Mouse (Mus musculus) neural tube, embryonic 13.5 days (tissue): ENCODE measurements around the gene Vegfa. TPM values are rescaled to one million over a fixed set of nuclear protein-coding genes. Genes with fewer than 3 reads are reported as not detected.

Experiments used
- ATAC-seq: fragments of 200-750 bp; cut with Nextera tagmentation; 2 replicates; pipeline ENCODE4 v1.8.0; 2017; ENCODE audit warnings: low read depth, mild to moderate bottlenecking, moderate TSS enrichment, moderate library complexity
- H3K27ac ChIP-seq: fragments of 300-500 bp; sonication (generic); replicated peaks from 2 replicates; pipeline ENCODE4 v1.5.1; 2015; ENCODE audit warnings: moderate library complexity, mild to moderate bottlenecking, inconsistent platforms
- H3K27me3 ChIP-seq: fragments of 300-500 bp; sonication (generic); 2 replicates; pipeline ENCODE4 v1.6.1; 2015; ENCODE audit warnings: mild to moderate bottlenecking, inconsistent platforms
- H3K36me3 ChIP-seq: fragments of 300-500 bp; sonication (generic); 2 replicates; pipeline ENCODE4 v1.6.1; 2015; ENCODE audit warnings: mild to moderate bottlenecking, inconsistent platforms
- H3K4me1 ChIP-seq: fragments of 300-500 bp; sonication (generic); replicated peaks from 2 replicates; pipeline ENCODE4 v1.6.1; 2015; ENCODE audit warnings: inconsistent platforms
- H3K4me2 ChIP-seq: fragments of 300-500 bp; sonication (generic); 2 replicates; pipeline ENCODE4 v1.6.1; 2015; ENCODE audit warnings: inconsistent platforms, mild to moderate bottlenecking, moderate library complexity
- H3K4me3 ChIP-seq: fragments of 300-500 bp; sonication (generic); 2 replicates; pipeline ENCODE4 v1.5.1; 2015; ENCODE audit warnings: mild to moderate bottlenecking, inconsistent platforms
- H3K9ac ChIP-seq: fragments of 300-500 bp; sonication (generic); 2 replicates; pipeline ENCODE4 v1.6.1; 2015; ENCODE audit warnings: moderate library complexity, mild to moderate bottlenecking, inconsistent platforms
- H3K9me3 ChIP-seq: fragments of 300-500 bp; sonication (generic); 2 replicates; pipeline ENCODE4 v1.6.1; 2016; ENCODE audit warnings: inconsistent platforms
- WGBS: fragments of 180-500 bp; shearing (Covaris S2); methylation state at CpG from one replicate; pipeline ENCODE4 v1.1.7; 2015; 5-methylcytosine and 5-hydroxymethylcytosine counted together
- polyA plus RNA-seq: library from polyadenylated mRNA; unstranded; fragments of >200 nt; fragmentation: Nextera tagmentation; extraction: Ambion mirVana; gene quantifications from 2 replicates; pipeline ENCODE4 v1.2.1, GENCODE M21; 2015

Vegfa gene
- polyA plus RNA-seq: 2.6 and 3.0 TPM in 2 replicates

DNA sequence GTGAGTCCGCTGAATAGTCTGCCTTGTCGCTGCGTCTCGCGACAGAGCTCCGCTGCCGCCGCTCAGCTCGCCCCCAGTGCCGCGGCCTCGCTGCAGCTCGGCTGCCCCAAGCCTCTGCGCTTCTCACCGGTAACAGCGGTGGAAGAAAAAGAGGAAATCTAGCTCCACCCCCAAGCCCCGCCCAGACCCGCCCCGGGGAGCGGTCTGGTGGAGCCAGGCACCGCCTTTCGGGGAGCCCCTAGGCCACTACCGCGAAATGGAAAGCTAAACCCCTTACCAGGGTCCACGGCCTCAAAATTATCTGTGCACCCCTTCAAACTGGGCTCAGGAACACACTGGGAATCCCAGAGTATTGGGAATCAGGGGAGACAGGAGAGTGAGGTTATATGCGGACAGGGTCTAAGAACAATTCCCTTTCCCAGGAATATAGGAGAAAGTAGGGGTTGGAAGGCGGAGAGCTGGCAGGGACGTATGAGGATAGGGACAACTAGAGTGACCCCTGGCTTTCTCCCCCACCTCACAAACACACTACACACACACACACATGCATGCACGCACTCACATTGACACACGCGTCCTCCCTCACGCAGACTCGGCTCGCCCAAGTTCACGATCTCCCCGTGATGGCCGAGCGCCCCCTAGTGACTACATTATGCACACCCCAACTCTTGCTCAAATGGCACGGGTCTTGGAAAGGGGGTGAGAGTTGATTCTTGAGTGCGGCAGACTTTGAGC, at the start of gene Vegfa:
Gene Vegfa, minus strand, starts transcription at position 113 of the 735 bp plus-strand sequence.
- whole genome bisulfite sequencing: under 1% methylated on average over 40 of the region's 40 CpGs
- H3K9ac ChIP-seq: peak within 1 kb of the TSS; percentile 90
- peaks cover 10% of the 10 kb centered on the region; the same call in 1 of the 2 replicates for H3K27me3 ChIP-seq
- H3K4me3 ChIP-seq: peak within 1 kb of the TSS; percentile 86
- no peaks in the 10 kb centered on the region for H3K36me3 ChIP-seq
- H3K9me3 ChIP-seq: no peaks in the 10 kb centered on the region
- peak within 1 kb of the TSS; percentile 90 for H3K27ac ChIP-seq
- peaks cover 46% of the 10 kb centered on the region for H3K4me1 ChIP-seq
- peak within 1 kb of the TSS; percentile 88 for H3K4me2 ChIP-seq
- ATAC-seq: peak; percentile 82

DNA sequence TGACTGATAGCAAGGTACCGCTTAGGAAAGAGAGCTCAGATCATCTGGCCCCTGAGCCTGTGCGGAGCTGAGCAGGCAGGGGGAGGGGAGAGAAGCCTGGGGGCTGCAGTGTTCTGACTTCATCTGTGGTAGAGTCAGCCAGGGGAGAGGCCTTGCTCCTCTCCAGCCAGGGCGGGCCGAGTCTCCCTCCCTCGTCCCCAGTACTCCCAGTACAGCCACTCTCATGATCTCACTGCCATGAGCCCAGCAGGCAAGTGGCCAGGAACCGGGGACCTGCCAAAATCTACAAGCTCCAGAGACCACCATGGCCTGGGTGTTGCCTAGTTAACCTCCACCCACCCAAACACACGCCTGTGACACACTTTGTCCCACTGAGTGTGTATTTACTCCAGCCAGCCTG, 49.5 kb upstream of the Vegfa start:
- Histone ChIP-seq H3K27ac (no peak overlapping the region), H3K4me2 (no peak overlapping the region), H3K9me3 (no peaks in the 10 kb centered on the region), H3K9ac (peak overlapping the region; percentile 12; the same call in 1 of the 2 replicates), H3K4me3 (no peak overlapping the region), H3K36me3 (no peaks in the 10 kb centered on the region), H3K27me3 (no peaks in the 10 kb centered on the region), H3K4me1 (peaks cover 40% of the 10 kb centered on the region)
- WGBS: 64% methylated on average over 7 of the region's 7 CpGs
- no peak for ATAC-seq

DNA sequence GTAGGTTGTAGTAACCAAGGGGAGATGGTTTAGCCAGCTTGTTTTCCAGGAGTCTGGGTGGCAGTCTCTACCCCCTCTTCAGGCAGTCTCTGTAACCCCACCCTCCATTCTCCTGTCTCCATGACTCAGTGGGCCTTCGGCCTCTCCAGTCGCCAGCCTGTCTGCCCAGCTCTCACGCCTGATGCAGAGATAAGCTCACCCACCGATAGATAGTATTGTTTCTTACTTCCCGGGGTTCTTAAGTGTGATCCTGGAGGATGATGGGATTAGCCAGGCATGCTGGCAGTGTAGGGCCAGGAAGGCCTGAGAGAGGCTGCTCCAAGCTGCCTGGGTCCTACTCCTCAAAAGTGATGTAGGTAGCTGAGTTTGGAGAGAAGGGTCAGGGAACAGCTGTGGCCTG, 48.9 kb upstream of the Vegfa start:
- Histone ChIP-seq H3K9me3 (no peaks in the 10 kb centered on the region), H3K4me1 (peaks cover 34% of the 10 kb centered on the region), H3K4me2 (no peak overlapping the region), H3K27ac (no peak overlapping the region), H3K9ac (no peak overlapping the region), H3K27me3 (no peaks in the 10 kb centered on the region), H3K4me3 (no peak overlapping the region), H3K36me3 (no peaks in the 10 kb centered on the region)
- WGBS: 64% methylated on average over 5 of the region's 5 CpGs
- ATAC-seq: no peak

DNA sequence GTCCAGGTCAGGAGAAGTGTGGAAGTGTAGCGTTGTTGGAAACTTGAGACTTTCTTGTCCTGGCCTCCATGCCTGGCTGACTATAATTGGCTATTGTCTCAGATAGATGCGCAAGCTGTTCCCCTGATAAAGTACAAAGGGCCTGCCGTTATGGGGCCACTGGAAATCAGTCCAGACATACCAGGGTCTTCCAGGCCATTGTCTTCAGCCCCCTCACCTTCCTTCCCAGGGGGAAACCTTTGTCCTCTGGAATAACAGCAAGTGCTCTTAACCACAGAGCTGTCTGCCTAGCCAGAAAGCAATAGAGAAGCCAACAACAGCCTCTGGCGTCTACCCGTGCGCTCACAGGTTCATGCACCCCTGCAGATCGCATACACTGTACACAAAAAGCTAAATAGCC, 48.2 kb upstream of the Vegfa start:
- no peak overlapping the region for H3K9ac ChIP-seq
- H3K36me3 ChIP-seq: no peaks in the 10 kb centered on the region
- ATAC-seq: no peak
- no peaks in the 10 kb centered on the region for H3K9me3 ChIP-seq
- no peak overlapping the region for H3K4me3 ChIP-seq
- H3K4me1 ChIP-seq: peaks cover 34% of the 10 kb centered on the region
- WGBS: 22% methylated on average over 7 of the region's 7 CpGs
- no peak overlapping the region for H3K4me2 ChIP-seq
- H3K27ac ChIP-seq: no peak overlapping the region
- no peaks in the 10 kb centered on the region for H3K27me3 ChIP-seq

DNA sequence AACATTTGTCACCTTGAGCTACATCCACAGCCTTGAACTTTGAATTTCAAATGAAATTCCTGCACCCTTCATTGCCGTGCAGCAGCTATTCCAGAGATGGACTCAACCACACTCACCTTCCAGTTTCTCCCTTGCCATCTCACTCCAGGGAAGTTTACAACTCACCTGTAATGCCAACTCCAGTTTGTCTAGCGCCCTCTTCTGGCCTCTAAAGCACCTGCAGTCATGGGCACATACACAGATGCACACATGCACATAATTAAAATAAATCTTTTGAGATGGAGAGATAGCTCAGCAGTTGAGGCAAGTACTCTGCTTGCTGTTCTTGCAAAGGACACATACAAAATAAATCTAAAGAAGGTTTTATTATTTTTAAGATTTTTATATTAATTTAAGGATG, 46.9 kb upstream of the Vegfa start:
- no peaks in the 10 kb centered on the region for H3K9me3 ChIP-seq
- H3K27me3 ChIP-seq: no peaks in the 10 kb centered on the region
- H3K4me3 ChIP-seq: no peak overlapping the region
- ATAC-seq: no peak
- no peak overlapping the region for H3K27ac ChIP-seq
- no peaks in the 10 kb centered on the region for H3K36me3 ChIP-seq
- 75% methylated on average over 2 of the region's 2 CpGs for WGBS
- H3K4me1 ChIP-seq: peaks cover 33% of the 10 kb centered on the region
- H3K9ac ChIP-seq: no peak overlapping the region
- no peak overlapping the region for H3K4me2 ChIP-seq

DNA sequence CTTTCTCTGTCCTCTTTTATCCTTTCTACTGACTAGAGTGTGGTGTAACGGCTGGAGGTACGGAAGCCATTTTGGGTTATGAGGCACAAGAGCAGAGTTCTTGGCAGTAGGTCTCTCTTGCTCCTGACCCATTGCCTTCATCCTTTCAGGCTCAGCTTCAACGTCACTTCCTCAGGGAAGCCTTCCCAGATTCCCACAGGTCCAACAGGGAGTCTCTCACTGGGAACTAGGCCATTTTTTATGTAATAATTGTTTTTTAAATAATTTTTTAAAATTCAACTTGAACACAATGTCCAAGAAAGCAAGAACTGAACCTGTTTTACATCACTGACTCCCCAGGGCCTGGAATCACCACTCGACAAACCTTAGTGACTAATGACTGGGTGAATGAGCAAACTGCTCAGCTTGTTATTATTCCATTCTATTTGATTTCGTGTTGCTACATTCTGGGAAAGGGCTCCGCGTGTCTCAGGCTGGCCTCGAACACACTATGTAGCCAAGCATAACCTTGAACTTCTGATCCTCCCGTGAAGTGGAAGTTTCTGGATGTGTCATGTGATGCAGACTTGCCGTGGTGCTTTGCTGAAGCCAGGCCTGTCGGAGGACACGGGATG, 45.9 kb upstream of the Vegfa start:
- H3K27me3 ChIP-seq: no peaks in the 10 kb centered on the region
- 92% methylated on average over 12 of the region's 12 CpGs for WGBS
- H3K4me1 ChIP-seq: peaks cover 26% of the 10 kb centered on the region
- ATAC-seq: no peak
- H3K9me3 ChIP-seq: no peaks in the 10 kb centered on the region
- H3K27ac ChIP-seq: no peak overlapping the region
- no peak overlapping the region for H3K9ac ChIP-seq
- H3K4me3 ChIP-seq: no peak overlapping the region
- no peaks in the 10 kb centered on the region for H3K36me3 ChIP-seq
- H3K4me2 ChIP-seq: no peak overlapping the region

DNA sequence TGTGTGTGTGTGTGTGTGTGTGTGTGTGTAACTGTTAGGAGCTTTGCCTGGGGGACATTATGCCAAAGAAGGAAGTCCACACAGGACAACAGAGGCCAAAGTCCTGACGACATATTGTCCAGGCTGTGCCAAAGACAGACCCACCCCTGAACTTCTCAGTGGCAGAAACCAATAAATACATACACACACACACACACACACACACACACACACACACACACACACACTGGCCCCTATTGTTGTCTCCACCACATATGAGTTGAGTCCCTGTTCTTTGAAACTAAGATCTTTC, 44.0 kb upstream of the Vegfa start:
- 56% methylated on average over 1 of the region's 1 CpGs for WGBS
- H3K9ac ChIP-seq: no peak overlapping the region
- H3K36me3 ChIP-seq: no peaks in the 10 kb centered on the region
- H3K9me3 ChIP-seq: no peaks in the 10 kb centered on the region
- H3K4me3 ChIP-seq: no peak overlapping the region
- no peaks in the 10 kb centered on the region for H3K27me3 ChIP-seq
- no peak overlapping the region for H3K27ac ChIP-seq
- H3K4me1 ChIP-seq: peaks cover 20% of the 10 kb centered on the region
- no peak overlapping the region for H3K4me2 ChIP-seq
- no peak for ATAC-seq

DNA sequence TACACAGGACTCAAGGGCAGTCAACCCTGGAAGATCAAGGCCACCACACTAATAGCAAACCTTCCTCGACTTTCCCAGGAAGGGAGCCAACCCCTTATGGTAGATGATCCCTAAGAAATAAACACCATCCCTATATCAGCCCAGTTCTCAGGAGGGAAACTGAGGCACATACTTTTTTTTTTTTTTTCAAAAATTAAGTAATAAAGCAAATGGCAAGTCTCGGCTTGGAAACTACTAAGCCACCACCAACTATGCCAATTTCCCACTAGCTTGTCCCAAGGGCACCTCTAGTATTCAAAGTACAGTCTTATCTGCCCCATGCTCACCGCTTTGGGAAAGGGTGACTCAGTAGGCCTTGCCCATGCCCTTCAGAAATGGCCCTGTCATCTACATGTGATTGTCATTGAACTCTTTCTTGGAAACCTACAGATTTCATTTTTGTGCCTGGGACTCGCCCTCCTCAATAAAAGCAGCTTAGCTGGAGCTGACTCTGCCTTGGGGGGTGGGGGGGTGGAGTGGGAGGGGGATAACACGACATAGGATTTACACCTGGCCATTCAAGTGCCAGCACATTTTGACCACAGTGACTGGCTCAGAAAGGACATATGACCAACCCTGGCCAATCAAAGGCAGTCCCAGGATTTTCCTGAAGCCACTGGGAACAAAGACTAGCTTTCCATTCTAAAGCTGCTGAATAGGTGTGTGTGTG, 43.5 kb upstream of the Vegfa start:
- H3K36me3 ChIP-seq: no peaks in the 10 kb centered on the region
- ATAC-seq: no peak
- H3K27me3 ChIP-seq: no peaks in the 10 kb centered on the region
- peaks cover 18% of the 10 kb centered on the region for H3K4me1 ChIP-seq
- H3K9me3 ChIP-seq: no peaks in the 10 kb centered on the region
- H3K9ac ChIP-seq: no peak overlapping the region
- no peak overlapping the region for H3K4me2 ChIP-seq
- 72% methylated on average over 5 of the region's 5 CpGs for WGBS
- no peak overlapping the region for H3K27ac ChIP-seq
- no peak overlapping the region for H3K4me3 ChIP-seq

DNA sequence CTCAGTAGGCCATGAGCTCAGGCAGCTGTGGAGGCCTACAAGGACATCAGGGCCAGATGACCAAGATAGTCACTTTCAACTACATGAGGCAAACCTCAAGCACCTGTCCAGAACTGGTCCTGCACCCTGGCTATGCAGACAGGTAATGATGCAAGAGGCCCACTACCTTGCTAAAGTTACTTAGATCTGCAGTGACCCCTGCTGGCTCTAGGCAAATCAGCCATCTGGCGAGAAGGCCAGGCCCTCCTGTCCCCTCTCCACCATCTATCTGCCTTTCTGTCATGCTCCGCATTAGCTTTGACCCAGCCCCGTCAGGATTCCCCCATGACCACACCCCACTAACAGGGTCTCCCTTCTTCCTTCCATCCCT, 42.9 kb upstream of the Vegfa start:
- H3K36me3 ChIP-seq: no peaks in the 10 kb centered on the region
- H3K4me3 ChIP-seq: no peak overlapping the region
- peaks cover 16% of the 10 kb centered on the region for H3K4me1 ChIP-seq
- 59% methylated on average over 3 of the region's 3 CpGs for WGBS
- no peaks in the 10 kb centered on the region for H3K9me3 ChIP-seq
- H3K27ac ChIP-seq: no peak overlapping the region
- no peaks in the 10 kb centered on the region for H3K27me3 ChIP-seq
- H3K4me2 ChIP-seq: no peak overlapping the region
- ATAC-seq: no peak
- no peak overlapping the region for H3K9ac ChIP-seq

DNA sequence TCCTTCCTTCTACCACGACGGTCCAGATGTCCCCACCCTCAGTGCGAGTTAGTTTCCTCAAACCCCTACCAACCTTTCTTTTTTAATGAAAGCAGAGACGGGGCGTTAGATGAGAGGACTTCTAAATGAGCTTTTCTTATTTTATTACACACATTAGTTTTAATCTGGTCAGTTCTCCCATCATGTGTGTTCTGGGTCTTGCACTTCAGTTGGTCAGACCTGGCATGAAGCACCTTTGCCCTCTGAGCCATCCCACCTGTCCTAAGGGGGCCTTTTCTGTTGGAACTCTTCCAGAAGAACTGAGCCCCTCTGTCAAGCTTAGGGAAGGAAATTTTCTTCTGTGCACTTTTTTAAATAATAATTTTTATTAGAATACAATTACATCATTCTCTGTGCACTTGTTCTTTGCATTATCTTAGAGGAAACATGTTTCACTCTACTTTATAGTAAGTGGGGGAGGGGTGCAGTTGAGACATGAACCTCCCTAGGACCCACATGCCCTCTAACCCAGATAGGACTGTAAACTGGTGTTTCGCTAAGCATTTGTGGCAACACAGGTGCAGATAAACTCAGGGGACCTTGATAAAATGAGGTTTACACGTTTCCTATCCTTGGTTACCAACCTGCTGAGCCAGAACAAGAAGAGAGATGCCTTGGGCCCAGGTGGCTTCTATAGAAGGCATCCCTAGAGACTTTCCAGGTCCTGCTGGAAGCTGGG, 42.4 kb upstream of the Vegfa start:
- WGBS: 71% methylated on average over 7 of the region's 7 CpGs
- Histone ChIP-seq H3K4me2 (no peak overlapping the region; the same call in 1 of the 2 replicates), H3K4me3 (no peak overlapping the region), H3K36me3 (no peaks in the 10 kb centered on the region), H3K27me3 (no peaks in the 10 kb centered on the region), H3K27ac (no peak overlapping the region), H3K4me1 (peaks cover 17% of the 10 kb centered on the region), H3K9ac (no peak overlapping the region), H3K9me3 (no peaks in the 10 kb centered on the region)
- ATAC-seq: no peak

DNA sequence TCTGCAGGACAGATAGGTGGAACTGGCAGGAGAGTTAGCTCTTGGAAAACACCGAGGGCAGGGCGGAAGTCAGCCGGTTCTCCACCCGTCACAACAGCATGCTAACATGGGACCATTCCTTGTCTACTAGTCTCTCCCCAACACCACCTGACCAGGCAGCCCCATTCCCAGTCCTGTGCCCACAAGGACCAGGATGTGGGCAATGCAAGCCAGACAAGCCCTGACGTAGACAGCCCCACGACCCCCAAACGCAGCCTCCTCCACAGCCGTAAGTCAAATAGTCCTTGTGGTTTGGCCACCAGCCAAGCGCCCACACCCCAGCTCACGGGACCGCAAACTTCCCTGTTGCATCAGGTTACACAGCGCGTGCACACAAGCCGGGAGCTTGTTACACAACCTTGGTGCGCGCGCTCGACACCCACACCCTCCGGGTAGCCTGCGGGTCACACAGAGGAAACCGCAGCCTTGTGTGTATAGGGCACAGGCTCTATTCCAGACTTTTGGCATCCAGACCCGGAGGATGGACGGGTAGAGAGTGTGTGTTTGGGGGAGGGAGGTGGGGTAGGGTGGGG, 41.6 kb upstream of the Vegfa start:
- peak overlapping the region; percentile 11; the same call in 1 of the 2 replicates for H3K4me2 ChIP-seq
- H3K9me3 ChIP-seq: no peaks in the 10 kb centered on the region
- H3K27me3 ChIP-seq: no peaks in the 10 kb centered on the region
- H3K4me1 ChIP-seq: peaks cover 17% of the 10 kb centered on the region
- WGBS: 60% methylated on average over 23 of the region's 23 CpGs
- no peak overlapping the region for H3K27ac ChIP-seq
- no peak for ATAC-seq
- no peak overlapping the region for H3K4me3 ChIP-seq
- no peak overlapping the region for H3K9ac ChIP-seq
- no peaks in the 10 kb centered on the region for H3K36me3 ChIP-seq

DNA sequence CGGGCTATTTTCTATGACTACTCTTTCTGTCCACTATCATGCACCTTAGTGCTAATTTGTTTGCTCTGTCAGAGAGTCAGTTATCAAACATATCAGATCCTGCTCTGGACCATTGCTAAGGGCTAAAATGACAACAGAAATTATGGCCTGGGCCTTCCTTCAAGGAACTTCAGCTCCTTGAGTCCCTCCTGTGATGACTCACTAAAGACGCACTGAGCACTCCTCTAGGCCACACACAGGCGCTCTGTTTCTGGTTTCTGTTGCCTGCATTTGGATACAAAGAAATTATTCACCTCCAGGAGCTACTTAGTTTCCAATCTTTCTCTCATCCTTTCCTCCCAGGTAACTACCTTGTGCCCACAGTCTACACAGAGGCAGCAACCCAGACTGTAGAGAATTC, 39.4 kb upstream of the Vegfa start:
- Histone ChIP-seq H3K4me3 (no peak overlapping the region), H3K36me3 (no peaks in the 10 kb centered on the region), H3K4me1 (peaks cover 17% of the 10 kb centered on the region), H3K4me2 (no peak overlapping the region), H3K27ac (no peak overlapping the region), H3K9me3 (no peaks in the 10 kb centered on the region), H3K27me3 (no peaks in the 10 kb centered on the region), H3K9ac (no peak overlapping the region)
- WGBS: 93% methylated on average over 3 of the region's 3 CpGs
- no peak for ATAC-seq
